Mouse (Mus musculus) liver, embryonic 14.5 days (tissue): ENCODE measurements at regions not wholly inside any gene's neighbourhood (a gene's known extent, or its start where the extent isn't known, plus 50 kb on each side); places are given as distances from the start of the nearest gene placed in this dataset.
A peak's percentile ranks its signal among the peaks of the same experiment; 100 is the strongest.

Experiments
- ATAC-seq: fragments of 200-750 bp; cut with Nextera tagmentation; 2 replicates; pipeline ENCODE4 v1.8.0; 2017; ENCODE audit warnings: moderate number of reproducible peaks, mild to moderate bottlenecking, moderate library complexity; ENCODE audit not compliant: insufficient read depth
- DNase-seq, 3 experiments: peaks; one replicate each; pipeline ENCODE4 v3.0.0-alpha.2; 2012 to 2013; ENCODE audit warnings: low read depth in 3 of 3, low spot score in 3 of 3
- H3K27ac ChIP-seq: fragments of 300-500 bp; sonication (generic); 2 replicates; pipeline ENCODE4 v1.5.1; 2014; ENCODE audit warnings: moderate library complexity, mild to moderate bottlenecking, control low read depth, inconsistent platforms
- H3K27me3 ChIP-seq: fragments of 300-500 bp; sonication (generic); 2 replicates; pipeline ENCODE4 v1.6.1; 2014; ENCODE audit warnings: mild to moderate bottlenecking, low read length, moderate library complexity; ENCODE audit not compliant: control insufficient read depth, insufficient read depth
- H3K36me3 ChIP-seq: fragments of 300-500 bp; sonication (generic); replicated peaks from 2 replicates; pipeline ENCODE4 v1.6.1; 2014; ENCODE audit warnings: low read depth; ENCODE audit not compliant: control insufficient read depth, insufficient read depth
- H3K4me1 ChIP-seq, 2 experiments: fragments of 200-500 bp in 1 of 2; fragments of 300-500 bp in 1 of 2; sonication (generic) in 1 of 2; replicated peaks; 2 replicates each; pipeline ENCODE4 v1.6.1; 2012 to 2014; ENCODE audit warnings: antibody characterized with exemption in 1 of 2, inconsistent platforms in 1 of 2, low read length in 1 of 2; ENCODE audit not compliant: control insufficient read depth in 2 of 2, insufficient read depth in 2 of 2
- H3K4me2 ChIP-seq: fragments of 300-500 bp; sonication (generic); 2 replicates; pipeline ENCODE4 v1.6.1; 2014; ENCODE audit warnings: low read depth, mild to moderate bottlenecking, control low read depth, moderate library complexity
- H3K4me3 ChIP-seq, 2 experiments: fragments of 200-500 bp in 1 of 2; fragments of 300-500 bp in 1 of 2; sonication (generic) in 1 of 2; 2 replicates each; pipeline ENCODE4 v1.5.1; 2012 to 2014; ENCODE audit warnings: low read depth in 2 of 2, low read length in 2 of 2, mild to moderate bottlenecking in 2 of 2, control low read depth in 1 of 2, inconsistent platforms in 1 of 2, moderate library complexity in 1 of 2; ENCODE audit not compliant: insufficient read depth in 1 of 2
- H3K9ac ChIP-seq: fragments of 300-500 bp; sonication (generic); replicated peaks from 2 replicates; pipeline ENCODE4 v1.6.1; 2014; ENCODE audit warnings: mild to moderate bottlenecking, control low read depth, moderate library complexity
- H3K9me3 ChIP-seq: fragments of 300-500 bp; sonication (generic); 2 replicates; pipeline ENCODE4 v1.6.1; 2016; ENCODE audit warnings: low read length, mixed read lengths; ENCODE audit not compliant: control insufficient read depth
- CTCF ChIP-seq: IDR thresholded peaks from 2 replicates; pipeline ENCODE4 v1.5.1; 2016; ENCODE audit warnings: antibody characterized with exemption, low read depth, control low read depth
- EP300 ChIP-seq: IDR thresholded peaks from 2 replicates; pipeline ENCODE4 v1.6.1; 2016; ENCODE audit warnings: antibody characterized with exemption, low read depth
- WGBS: fragments of 180-500 bp; shearing (Covaris S2); extraction: QIAGEN DNeasy Blood & Tissue Kit; methylation state at CpG from one replicate; pipeline ENCODE4 v1.1.7; 2014; ENCODE audit not compliant: insufficient replicate concordance; 5-methylcytosine and 5-hydroxymethylcytosine counted together

- ATAC-seq, result no peak
- 38% methylated on average over 7 of the region's 7 CpGs for WGBS
- no peak for DNase-seq
These were observed 53.5 kb upstream of the Ypel5 start for GRCm38 (mm10) chr17:72782775-72783174.

DNA sequence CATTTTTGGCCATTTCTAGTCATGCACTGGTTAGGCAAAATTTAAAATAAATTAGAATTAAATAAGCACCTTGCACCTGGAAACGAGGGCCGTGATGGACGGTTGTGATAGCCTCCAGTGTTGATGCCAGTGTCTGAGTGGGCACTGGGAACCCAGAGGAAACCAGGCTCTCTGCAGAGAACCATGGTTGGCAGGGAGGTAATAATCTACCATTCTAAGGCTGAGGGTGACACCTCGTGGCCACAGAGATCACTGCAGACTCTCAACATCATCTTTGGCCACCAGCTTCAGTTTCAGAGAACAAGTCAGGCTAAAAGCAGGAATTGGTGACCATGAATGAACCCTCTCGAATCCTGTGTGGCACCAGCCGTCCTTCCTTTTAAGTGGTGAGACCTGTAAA is 54.5 kb upstream of the Ypel5 start:
- no peak overlapping the region for H3K4me3 ChIP-seq
- ATAC-seq (no peak), DNase-seq (no peak)
- H3K9me3 ChIP-seq, result no peaks in the 10 kb centered on the region
- H3K9ac ChIP-seq, result no peak overlapping the region
- no peaks in the 10 kb centered on the region for H3K36me3 ChIP-seq
- H3K4me2 ChIP-seq, result no peak overlapping the region
- H3K27me3 ChIP-seq, result no peaks in the 10 kb centered on the region
- H3K4me1 ChIP-seq, result no peaks in the 10 kb centered on the region
- TF ChIP-seq EP300 (no peak), CTCF (peak; percentile 73)
- 11% methylated on average over 6 of the region's 6 CpGs for WGBS
- H3K27ac ChIP-seq, result no peak overlapping the region

More at GRCm38 (mm10) chr17:72782775-72783174, 53.5 kb upstream of the Ypel5 start:
- Histone ChIP-seq H3K9ac (no peak overlapping the region), H3K4me1 (0 out of 4 replicates have a peak, but pooled peaks cover 0 to 2% of the 10 kb centered on the region in 2 experiments), H3K27ac (no peak overlapping the region), H3K27me3 (no peaks in the 10 kb centered on the region), H3K4me3 (no peak overlapping the region), H3K9me3 (no peaks in the 10 kb centered on the region), H3K4me2 (no peak overlapping the region), H3K36me3 (no peaks in the 10 kb centered on the region)
- no peak for TF ChIP-seq EP300
- TF ChIP-seq CTCF, result no peak

GRCm38 (mm10) chr17:72768266-72768665 is 68.0 kb upstream of the Ypel5 start:
- 35% methylated on average over 4 of the region's 4 CpGs for WGBS
- Histone ChIP-seq H3K4me3 (no peak overlapping the region), H3K4me2 (no peak overlapping the region), H3K27me3 (no peaks in the 10 kb centered on the region), H3K27ac (no peak overlapping the region), H3K9me3 (no peaks in the 10 kb centered on the region), H3K4me1 (no peaks in the 10 kb centered on the region), H3K9ac (no peak overlapping the region), H3K36me3 (no peaks in the 10 kb centered on the region)
- ATAC-seq (no peak), DNase-seq (no peak)
- TF ChIP-seq EP300 (no peak), CTCF (no peak)

GRCm38 (mm10) chr17:72760937-72761336 is 75.3 kb upstream of the Ypel5 start:
- TF ChIP-seq CTCF, result no peak
- TF ChIP-seq EP300, result no peak
- Histone ChIP-seq H3K4me3 (no peak overlapping the region), H3K4me1 (no peaks in the 10 kb centered on the region), H3K27ac (no peak overlapping the region), H3K27me3 (no peaks in the 10 kb centered on the region), H3K36me3 (no peaks in the 10 kb centered on the region), H3K9ac (no peak overlapping the region), H3K9me3 (no peaks in the 10 kb centered on the region), H3K4me2 (no peak overlapping the region)
- DNase-seq (no peak), ATAC-seq (no peak)
- 54% methylated on average over 3 of the region's 3 CpGs for WGBS

GRCm38 (mm10) chr17:72746411-72746810 is 89.8 kb upstream of the Ypel5 start:
- no peak overlapping the region for H3K4me3 ChIP-seq
- WGBS, result 44% methylated on average over 4 of the region's 4 CpGs
- H3K36me3 ChIP-seq, result no peaks in the 10 kb centered on the region
- no peak overlapping the region for H3K4me2 ChIP-seq
- no peaks in the 10 kb centered on the region for H3K27me3 ChIP-seq
- no peaks in the 10 kb centered on the region for H3K9me3 ChIP-seq
- TF ChIP-seq EP300 (no peak), CTCF (no peak)
- no peaks in the 10 kb centered on the region for H3K4me1 ChIP-seq
- ATAC-seq, result no peak
- no peak for DNase-seq
- H3K9ac ChIP-seq, result no peak overlapping the region
- H3K27ac ChIP-seq, result no peak overlapping the region

DNA sequence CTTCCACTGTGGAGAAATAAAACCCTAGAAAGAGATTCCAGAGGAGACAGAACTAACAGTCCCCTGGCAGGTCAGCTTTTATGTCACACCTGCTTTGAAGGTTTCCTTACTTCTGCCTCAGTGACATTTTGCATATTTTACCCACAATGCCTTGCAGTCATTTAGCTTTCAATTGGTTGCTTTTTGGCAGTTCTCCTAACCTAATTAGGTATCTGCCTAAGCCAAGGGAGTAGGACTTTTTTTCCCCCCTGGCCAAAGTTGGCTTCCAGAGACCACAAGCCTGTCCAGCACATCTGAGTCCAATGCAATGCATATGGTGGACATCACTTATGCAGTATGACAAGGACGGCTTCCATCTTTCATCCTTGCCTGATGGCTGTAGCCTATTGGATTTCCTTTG is 103.2 kb upstream of the Ypel5 start:
- no peaks in the 10 kb centered on the region for H3K27me3 ChIP-seq
- DNase-seq (no peak), ATAC-seq (no peak)
- H3K4me1 ChIP-seq, result no peaks in the 10 kb centered on the region
- WGBS, result 74% methylated on average over 1 of the region's 1 CpGs
- no peaks in the 10 kb centered on the region for H3K9me3 ChIP-seq
- H3K27ac ChIP-seq, result no peak overlapping the region
- H3K4me3 ChIP-seq, result no peak overlapping the region
- no peak overlapping the region for H3K9ac ChIP-seq
- no peak overlapping the region for H3K4me2 ChIP-seq
- TF ChIP-seq CTCF (no peak), EP300 (no peak)
- H3K36me3 ChIP-seq, result no peaks in the 10 kb centered on the region
